Mouse (Mus musculus): ENCODE results near the gene Mtor. TPM values are rescaled to one million over a fixed set of nuclear protein-coding genes. Genes with fewer than 3 reads are reported as not detected.

The Mtor gene
- total RNA-seq, 2 experiments from 2014 or later = 4.6 to 7.8 TPM

- no peak for ATAC-seq (replicated peaks; ENCODE audit: low FRiP score, poor library complexity, severe bottlenecking)
These were observed 12.6 kb upstream of the Mtor start for GRCm38 (mm10) chr4:148435657-148436330.

- no peak for ATAC-seq (replicated peaks; ENCODE audit: low FRiP score, poor library complexity, severe bottlenecking)
These were observed 6.5 kb upstream of the Mtor start for GRCm38 (mm10) chr4:148441931-148442330.

DNA sequence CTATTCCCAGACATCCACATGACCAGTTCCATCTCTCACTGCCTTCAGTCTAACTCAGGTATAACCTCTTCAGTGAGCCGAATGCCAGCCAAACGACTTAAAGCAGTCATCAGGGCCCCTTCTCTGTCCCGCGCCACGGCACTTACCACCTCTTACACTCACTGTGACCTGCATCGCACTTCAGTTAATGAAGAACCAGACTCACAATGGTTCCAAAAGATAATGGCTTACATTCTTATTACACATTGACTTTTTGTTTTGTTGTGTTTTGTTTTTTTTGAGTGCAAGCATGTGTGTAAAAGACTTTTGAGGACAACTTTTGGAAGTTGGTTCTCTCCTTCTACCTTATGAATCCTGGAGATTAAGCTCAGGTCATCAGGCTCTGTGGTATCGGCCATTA, 5.8 kb upstream of the Mtor start:
- no peak for ATAC-seq (replicated peaks; ENCODE audit: low FRiP score, poor library complexity, severe bottlenecking)

- peak; percentile 84 for ATAC-seq (replicated peaks; ENCODE audit: low FRiP score, poor library complexity, severe bottlenecking)
These were observed 4.0 kb upstream of the Mtor start, which contains the start of gene Ubiad1 for GRCm38 (mm10) chr4:148444250-148444967. TSS of gene Ubiad1 (minus strand) at chr4:148444771.

- ATAC-seq (replicated peaks; ENCODE audit: low FRiP score, poor library complexity, severe bottlenecking) = no peak
These were observed 438 bp downstream of the Mtor start for GRCm38 (mm10) chr4:148448853-148449245.

DNA sequence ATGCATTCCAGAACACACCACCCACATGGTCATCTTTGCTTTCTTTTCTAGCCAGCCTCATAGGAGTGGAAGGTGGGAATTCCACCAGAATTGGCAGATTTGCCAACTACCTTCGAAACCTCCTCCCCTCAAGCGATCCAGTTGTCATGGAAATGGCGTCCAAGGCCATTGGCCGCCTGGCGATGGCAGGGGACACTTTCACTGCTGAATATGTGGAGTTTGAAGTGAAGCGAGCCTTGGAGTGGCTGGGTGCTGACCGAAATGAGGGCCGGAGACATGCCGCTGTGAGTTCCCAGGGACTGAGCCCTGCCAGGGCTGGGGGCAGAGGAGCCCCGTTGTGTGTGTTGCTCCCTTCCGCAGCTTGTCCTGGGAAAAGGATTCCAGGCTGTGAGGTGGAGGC, 5.3 kb downstream of the Mtor start:
- ATAC-seq (replicated peaks; ENCODE audit: low FRiP score, poor library complexity, severe bottlenecking) = no peak

DNA sequence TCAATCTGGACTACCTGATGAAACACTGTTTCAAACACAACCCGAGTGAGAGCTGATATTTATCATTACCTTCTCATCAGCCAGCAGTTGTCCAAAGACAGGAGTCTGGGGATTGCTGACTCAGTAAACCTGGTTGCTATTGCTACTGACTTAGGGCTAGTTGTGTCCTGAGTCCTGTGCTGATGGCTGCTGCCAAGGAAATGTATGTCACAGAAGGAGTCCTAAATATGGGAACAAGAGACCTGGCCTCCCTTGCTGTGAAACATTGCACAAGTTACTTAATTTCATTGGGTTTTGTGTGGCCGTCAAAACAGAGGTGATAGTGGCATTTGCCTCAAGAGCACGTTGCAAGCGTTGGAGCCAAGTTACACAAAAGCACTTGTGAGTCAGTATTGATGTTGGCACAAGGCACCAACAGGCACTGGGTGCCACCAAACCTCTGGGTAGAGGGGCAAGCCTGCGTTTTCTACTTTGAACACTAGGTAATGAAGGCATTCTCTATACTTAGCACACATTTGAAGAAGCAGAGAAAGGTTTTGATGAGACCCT, 7.1 kb downstream of the Mtor start:
- ATAC-seq (replicated peaks; ENCODE audit: low FRiP score, poor library complexity, severe bottlenecking) = no peak

DNA sequence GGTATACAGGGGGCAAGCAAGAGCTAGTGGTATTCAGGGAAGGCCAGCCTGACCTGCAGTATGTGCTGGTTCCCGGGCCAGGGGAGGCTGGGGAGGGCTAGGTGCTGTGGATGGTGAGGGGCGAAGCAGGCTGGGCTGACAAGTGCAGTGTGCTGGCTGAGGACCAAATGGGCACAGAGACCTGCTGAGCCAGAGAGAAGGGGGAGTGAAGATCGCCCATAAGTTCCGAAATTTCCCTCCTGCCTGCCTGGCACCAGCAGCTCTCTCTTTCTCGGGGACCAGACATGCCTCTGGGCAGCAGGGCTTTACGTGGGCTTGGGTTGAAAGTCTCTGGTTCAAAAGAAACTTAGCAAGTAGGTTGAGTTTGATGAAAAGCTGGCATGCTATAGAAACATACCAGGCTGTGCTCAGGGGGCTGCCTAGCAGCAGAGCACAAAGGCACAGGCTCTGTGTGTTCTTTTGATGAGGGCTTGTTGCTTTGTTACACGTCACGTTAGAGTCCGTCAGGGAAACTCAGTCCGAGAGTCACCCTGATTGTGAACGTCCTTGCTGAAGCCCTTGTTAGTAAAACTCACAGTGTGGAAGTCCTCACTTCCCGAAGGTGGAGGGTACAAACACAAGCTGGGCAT, 12.4 kb downstream of the Mtor start:
- ATAC-seq (replicated peaks; ENCODE audit: low FRiP score, poor library complexity, severe bottlenecking) = no peak

DNA sequence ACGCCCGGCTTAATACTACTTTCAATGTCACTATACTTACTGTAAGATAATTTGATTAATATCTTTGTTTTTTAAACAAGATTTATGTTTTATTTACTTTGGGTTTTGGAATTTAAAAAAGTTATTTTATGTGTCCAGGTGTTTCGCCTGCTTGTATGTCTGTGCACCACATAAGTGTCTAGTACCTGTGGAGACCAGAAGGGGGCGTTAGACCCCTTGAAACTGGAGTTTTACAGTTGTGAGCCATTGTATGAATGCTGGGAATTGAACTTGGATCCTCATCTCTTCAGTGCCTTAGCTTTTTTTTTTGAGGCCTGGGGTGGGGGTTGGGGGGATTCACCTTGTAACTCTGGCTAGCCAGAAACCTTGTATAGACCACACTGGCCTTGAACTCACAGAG, 13.4 kb downstream of the Mtor start:
- ATAC-seq (replicated peaks; ENCODE audit: low FRiP score, poor library complexity, severe bottlenecking) = no peak

GRCm38 (mm10) chr4:148462717-148463116, 14.3 kb downstream of the Mtor start:
- ATAC-seq (replicated peaks; ENCODE audit: low FRiP score, poor library complexity, severe bottlenecking) = no peak

GRCm38 (mm10) chr4:148463208-148463960, 15.0 kb downstream of the Mtor start:
- no peak for ATAC-seq (replicated peaks; ENCODE audit: low FRiP score, poor library complexity, severe bottlenecking)

GRCm38 (mm10) chr4:148464301-148464700, 15.9 kb downstream of the Mtor start:
- no peak for ATAC-seq (replicated peaks; ENCODE audit: low FRiP score, poor library complexity, severe bottlenecking)

DNA sequence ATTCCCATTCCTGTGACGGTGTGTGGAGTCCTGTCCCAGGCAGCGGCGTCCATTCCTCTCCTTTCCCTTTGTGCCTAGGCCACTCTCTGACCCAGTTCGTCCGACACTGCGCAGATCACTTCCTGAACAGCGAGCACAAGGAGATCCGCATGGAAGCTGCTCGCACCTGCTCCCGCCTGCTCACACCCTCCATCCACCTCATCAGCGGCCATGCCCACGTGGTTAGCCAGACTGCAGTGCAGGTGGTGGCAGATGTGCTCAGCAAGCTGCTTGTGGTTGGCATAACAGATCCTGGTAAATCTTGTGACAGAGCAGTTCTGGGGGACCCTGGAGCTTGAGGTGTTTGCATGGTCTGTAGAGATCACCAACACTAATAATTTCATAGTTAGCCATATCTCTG, 16.5 kb downstream of the Mtor start:
- ATAC-seq (replicated peaks; ENCODE audit: low FRiP score, poor library complexity, severe bottlenecking) = no peak

GRCm38 (mm10) chr4:148466511-148467079, 18.2 kb downstream of the Mtor start:
- no peak for ATAC-seq (replicated peaks; ENCODE audit: low FRiP score, poor library complexity, severe bottlenecking)

DNA sequence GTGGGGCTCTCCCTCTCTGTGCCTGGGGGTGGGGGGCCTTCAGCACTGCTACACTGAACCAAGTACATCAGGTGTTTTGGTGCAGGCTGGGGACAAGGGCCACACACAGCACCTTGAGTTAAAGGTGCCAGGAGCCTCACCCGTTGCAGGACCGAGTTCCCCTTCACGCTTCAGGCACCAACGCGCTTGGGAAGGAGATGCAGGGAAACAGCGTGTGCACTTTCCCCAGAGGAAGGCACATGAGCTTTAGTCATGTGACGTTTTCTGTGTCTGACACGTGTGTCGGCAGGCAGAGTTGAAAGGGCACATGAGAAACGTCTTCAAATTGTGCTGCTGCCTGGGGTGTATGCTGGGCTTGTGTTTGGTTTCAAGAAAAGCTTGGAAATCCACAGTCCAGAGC, 20.0 kb downstream of the Mtor start:
- ATAC-seq (replicated peaks; ENCODE audit: low FRiP score, poor library complexity, severe bottlenecking) = no peak

- ATAC-seq (replicated peaks; ENCODE audit: low FRiP score, poor library complexity, severe bottlenecking) = no peak
These were observed 21.3 kb downstream of the Mtor start for GRCm38 (mm10) chr4:148469487-148470252.

DNA sequence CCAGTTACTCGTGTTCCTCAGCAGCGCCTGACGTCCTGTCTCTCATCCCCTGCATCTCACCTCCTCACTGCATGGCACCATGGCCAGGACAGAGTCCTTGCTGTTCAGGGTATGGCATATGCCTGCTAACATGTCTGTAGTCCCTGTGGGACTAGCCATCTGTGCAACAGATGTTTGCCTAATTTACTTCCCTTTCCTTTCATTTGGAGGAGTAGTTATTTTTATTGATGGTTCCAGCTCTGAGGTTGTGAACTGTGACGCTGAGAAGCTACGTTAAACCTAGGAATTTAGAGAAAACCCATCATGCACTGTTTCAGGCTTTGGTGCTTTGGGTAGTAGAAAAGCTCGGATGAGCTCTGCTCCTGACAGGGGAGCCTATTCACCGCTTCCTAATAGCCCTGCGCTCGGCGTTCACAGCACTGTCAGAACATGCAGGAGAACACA, 23.0 kb downstream of the Mtor start:
- ATAC-seq (replicated peaks; ENCODE audit: low FRiP score, poor library complexity, severe bottlenecking) = no peak

GRCm38 (mm10) chr4:148472436-148473174, 24.2 kb downstream of the Mtor start:
- no peak for ATAC-seq (replicated peaks; ENCODE audit: low FRiP score, poor library complexity, severe bottlenecking)

All from erythroblast, adult 5-6 weeks (primary cell).